Mouse (Mus musculus) G1E (cell line): Measurements from ENCODE around the gene Dnah10.

Experiments
- CTCF ChIP-seq: IDR thresholded peaks from 2 replicates; pipeline ENCODE4 v1.5.1; 2012; ENCODE audit warnings: low read depth, low read length, inconsistent platforms, mixed read lengths
- GATA1 ChIP-seq: IDR thresholded peaks from 2 replicates; pipeline ENCODE4 v1.6.1; 2012; ENCODE audit warnings: borderline replicate concordance, low read length, inconsistent platforms, mixed read lengths
- GATA2 ChIP-seq: IDR thresholded peaks from 2 replicates; pipeline ENCODE4 v1.6.1; 2012; ENCODE audit warnings: low read depth, low read length, inconsistent platforms, borderline replicate concordance
- POLR2AphosphoS5 ChIP-seq: IDR thresholded peaks from 2 replicates; pipeline ENCODE4 v1.6.1; 2012; ENCODE audit warnings: low read depth, low read length, inconsistent platforms; ENCODE audit not compliant: insufficient replicate concordance
- TAL1 ChIP-seq: conservative IDR thresholded peaks from 2 replicates; pipeline ENCODE4 v1.6.1; 2012; ENCODE audit warnings: low read depth, low read length, inconsistent platforms, mixed read lengths

GRCm38 (mm10) chr5:124835218-124835617 lies 110.3 kb downstream of the Dnah10 start:
- TF ChIP-seq CTCF (no peak), TAL1 (no peak), GATA1 (no peak), POLR2AphosphoS5 (no peak), GATA2 (no peak)
